Mouse (Mus musculus): Measurements from ENCODE around the gene Zfp462. TPM values are rescaled to one million over a fixed set of nuclear protein-coding genes. Genes with fewer than 3 reads are reported as not detected.
A peak's percentile ranks its signal among the peaks of the same experiment; 100 is the strongest.

Zfp462 gene
- total RNA-seq, 2 experiments from 2014 or later = 20.9 to 27.4 TPM

DNA sequence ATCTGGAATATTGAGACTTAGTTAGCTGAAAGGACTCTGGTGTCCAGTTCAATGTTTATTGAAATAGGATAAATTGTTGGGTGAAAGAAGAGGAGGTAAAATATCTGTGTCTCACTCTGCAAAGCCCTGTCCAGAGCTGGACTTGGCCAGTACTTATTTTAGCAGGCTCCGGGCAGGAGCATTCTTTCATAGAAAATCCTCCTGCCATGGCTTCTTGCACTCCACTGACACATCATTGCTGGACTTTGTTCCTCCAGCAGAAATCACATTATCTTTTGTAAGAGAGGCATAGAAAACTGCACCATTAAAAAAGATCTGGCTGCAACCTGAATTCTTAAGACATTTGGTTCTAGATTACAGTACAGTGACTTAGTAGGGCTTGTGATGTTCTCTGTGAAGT is 61.2 kb downstream of the Zfp462 start:
- Histone ChIP-seq H3K4me3 (peak overlapping the region; percentile 60), H3K27ac (peak overlapping the region; percentile 90)
- no peak for TF ChIP-seq CTCF (IDR thresholded peaks at IDR 0.05)
- DNase-seq = no peak
- intact Hi-C loops (cut with DNase I) = no loop called here

- no peak for DNase-seq
- H3K4me3 ChIP-seq = no peak overlapping the region
- intact Hi-C loops (cut with DNase I) = no loop called here
- H3K27ac ChIP-seq = no peak overlapping the region
- TF ChIP-seq CTCF (IDR thresholded peaks at IDR 0.05) = no peak
These were observed 63.8 kb downstream of the Zfp462 start for GRCm38 (mm10) chr4:55008616-55009015.

- TF ChIP-seq CTCF (IDR thresholded peaks at IDR 0.05) = no peak; the same call in 1 of the 2 replicates
- no peak overlapping the region for H3K27ac ChIP-seq
- DNase-seq = no peak
- intact Hi-C loops (cut with DNase I) = no loop called here
- H3K4me3 ChIP-seq = no peak overlapping the region
These were observed 66.5 kb downstream of the Zfp462 start for GRCm38 (mm10) chr4:55011391-55011790.

GRCm38 (mm10) chr4:55013563-55014248 is 68.9 kb downstream of the Zfp462 start:
- intact Hi-C loops (cut with DNase I) = no loop called here
- TF ChIP-seq CTCF (IDR thresholded peaks at IDR 0.05) = no peak
- Histone ChIP-seq H3K27ac (no peak overlapping the region), H3K4me3 (no peak overlapping the region)
- peak; percentile 53 for DNase-seq

- no peak for TF ChIP-seq CTCF (IDR thresholded peaks at IDR 0.05)
- no peak overlapping the region for H3K4me3 ChIP-seq
- no peak for DNase-seq
- no peak overlapping the region for H3K27ac ChIP-seq
- intact Hi-C loops (cut with DNase I) = no loop called here
These were observed 70.0 kb downstream of the Zfp462 start for GRCm38 (mm10) chr4:55014731-55015463.

DNA sequence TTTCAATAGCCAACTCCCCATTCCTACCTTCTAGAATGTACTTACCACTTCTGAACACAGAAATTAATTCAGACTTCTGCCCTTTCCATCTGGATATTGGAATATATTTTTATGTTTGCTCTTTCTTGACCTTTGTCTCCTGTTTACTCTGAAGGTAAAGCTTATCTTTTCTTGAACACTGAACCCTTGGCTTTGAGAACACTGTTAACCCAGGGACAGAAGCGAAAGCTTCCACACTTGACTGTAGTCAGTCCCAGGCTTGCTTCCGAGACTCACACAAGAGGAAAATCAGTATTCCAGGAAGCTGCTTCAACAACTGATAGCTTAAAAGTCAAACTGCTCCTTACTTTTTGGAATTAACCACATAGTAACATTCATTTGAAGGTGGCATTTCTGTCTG is 70.7 kb downstream of the Zfp462 start:
- no peak overlapping the region for H3K4me3 ChIP-seq
- DNase-seq = no peak
- intact Hi-C loops (cut with DNase I) = no loop called here
- no peak overlapping the region for H3K27ac ChIP-seq
- no peak for TF ChIP-seq CTCF (IDR thresholded peaks at IDR 0.05)

- intact Hi-C loops (cut with DNase I) = no loop called here
- Histone ChIP-seq H3K27ac (peak overlapping the region; percentile 71), H3K4me3 (no peak overlapping the region)
- DNase-seq = peak; percentile 73
- TF ChIP-seq CTCF (IDR thresholded peaks at IDR 0.05) = no peak
These were observed 81.3 kb downstream of the Zfp462 start for GRCm38 (mm10) chr4:55026109-55026646.

DNA sequence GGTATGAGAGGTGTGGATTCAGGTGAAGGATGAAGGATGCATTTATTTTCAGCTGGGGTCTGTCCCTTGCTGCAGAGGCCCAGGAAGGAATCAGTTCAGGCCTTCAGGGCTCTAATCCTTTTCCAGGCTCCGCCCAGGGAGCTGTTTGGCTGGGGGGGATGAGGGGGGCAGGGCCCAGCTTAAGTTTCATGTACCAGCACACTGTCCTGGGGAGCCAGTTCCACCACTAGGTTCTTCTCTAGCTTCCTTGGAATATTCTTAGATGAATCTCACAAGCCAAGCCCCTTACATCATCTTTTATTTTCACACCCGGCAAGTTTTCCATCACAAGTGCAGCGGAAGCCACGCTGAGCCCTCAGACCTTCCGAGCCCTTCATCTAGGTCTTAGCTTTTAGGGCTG is 85.6 kb downstream of the Zfp462 start:
- peak; percentile 73 for DNase-seq
- TF ChIP-seq CTCF (IDR thresholded peaks at IDR 0.05) = peak; percentile 25; the same call in 1 of the 2 replicates
- H3K4me3 ChIP-seq = peak overlapping the region; percentile 22
- intact Hi-C loops (cut with DNase I) = loop anchor here (5.0 to 10.0 kb wide), 2 partner anchors 83 to 134 kb away; partner anchors contain the start of gene Zfp462
- H3K27ac ChIP-seq = peak overlapping the region; percentile 83

DNA sequence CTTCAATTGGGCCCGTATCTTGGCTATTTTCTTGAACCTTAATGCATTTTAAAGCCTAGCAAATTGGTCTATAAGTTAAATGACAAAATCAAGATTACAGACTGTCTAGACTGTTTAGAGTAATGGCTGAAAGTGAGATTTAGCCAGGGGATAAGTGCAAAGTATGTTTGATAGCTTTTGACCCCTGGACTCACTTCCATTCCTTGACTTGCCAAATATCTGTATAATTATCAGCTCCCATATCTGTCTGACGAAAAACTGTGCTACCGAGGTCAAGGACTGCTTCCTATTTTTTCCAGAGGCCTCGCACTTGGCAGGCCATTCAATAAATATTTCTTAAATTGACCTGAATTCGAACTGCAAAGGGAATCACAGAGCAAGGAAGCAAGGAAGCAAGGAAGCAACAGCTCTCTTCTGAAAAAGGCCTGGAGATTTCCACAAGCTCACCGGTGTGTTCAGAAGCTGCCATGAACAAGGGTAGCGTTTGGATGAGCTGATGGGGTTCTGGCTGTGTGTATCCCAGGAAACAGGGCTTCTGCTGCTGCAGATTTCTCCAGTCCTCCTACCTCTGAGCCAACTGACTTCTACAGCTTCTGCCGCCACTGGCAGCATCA is 87.6 kb downstream of the Zfp462 start:
- intact Hi-C loops (cut with DNase I) = loop anchor here (5.0 to 10.0 kb wide), 2 partner anchors 85 to 132 kb away; partner anchors contain the start of gene Zfp462
- H3K27ac ChIP-seq = peak overlapping the region; percentile 40; the same call in 1 of the 2 replicates
- no peak for DNase-seq
- no peak for TF ChIP-seq CTCF (IDR thresholded peaks at IDR 0.05)
- H3K4me3 ChIP-seq = no peak overlapping the region

DNA sequence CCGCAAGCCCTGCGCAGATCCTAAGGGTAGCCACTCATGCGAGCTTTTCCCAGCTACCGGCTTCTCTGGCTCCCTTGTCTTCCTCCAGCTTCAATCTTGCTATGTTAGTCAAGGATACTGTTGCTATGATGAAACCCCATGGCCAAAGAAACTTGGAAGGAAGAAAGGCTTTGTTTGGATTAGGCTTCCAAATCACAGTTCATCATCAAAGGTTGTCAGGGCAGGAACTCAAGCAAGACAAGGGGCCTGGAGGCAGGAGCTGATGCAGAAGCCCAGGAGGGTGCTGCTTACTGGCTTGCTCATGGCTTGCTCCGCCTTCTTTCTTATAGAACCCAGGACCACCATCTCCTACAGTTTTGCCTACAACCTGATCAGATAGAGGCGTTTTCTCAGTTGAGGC is 88.6 kb downstream of the Zfp462 start:
- H3K27ac ChIP-seq = no peak overlapping the region
- intact Hi-C loops (cut with DNase I) = loop anchor here (5.0 to 10.0 kb wide), 2 partner anchors 86 to 131 kb away; partner anchors contain the start of gene Zfp462
- DNase-seq = no peak
- H3K4me3 ChIP-seq = no peak overlapping the region
- no peak for TF ChIP-seq CTCF (IDR thresholded peaks at IDR 0.05)

DNA sequence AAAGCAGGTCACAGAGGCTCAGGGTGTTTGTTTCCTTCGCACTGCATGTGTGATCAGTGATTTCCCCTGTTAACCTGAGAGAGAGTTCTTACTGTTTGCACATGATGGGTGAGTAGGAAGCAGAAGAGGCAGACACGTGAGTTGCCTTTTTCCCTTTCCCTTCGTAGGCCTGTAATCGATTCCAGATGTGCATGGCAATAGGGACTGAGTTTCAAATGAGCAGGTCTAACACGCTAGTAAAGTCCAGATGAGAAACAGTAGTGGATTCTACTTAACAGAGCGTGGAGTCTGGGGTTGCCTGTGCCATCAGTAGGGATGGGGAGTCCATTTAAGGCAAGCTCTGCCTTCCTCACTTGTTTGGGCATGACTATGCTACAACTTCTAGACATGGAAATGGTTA is 93.3 kb downstream of the Zfp462 start:
- TF ChIP-seq CTCF (IDR thresholded peaks at IDR 0.05) = no peak
- intact Hi-C loops (cut with DNase I) = loop anchor here (10.0 kb wide), 1 partner anchor 127 kb away; no protein-coding TSS in a partner anchor

DNA sequence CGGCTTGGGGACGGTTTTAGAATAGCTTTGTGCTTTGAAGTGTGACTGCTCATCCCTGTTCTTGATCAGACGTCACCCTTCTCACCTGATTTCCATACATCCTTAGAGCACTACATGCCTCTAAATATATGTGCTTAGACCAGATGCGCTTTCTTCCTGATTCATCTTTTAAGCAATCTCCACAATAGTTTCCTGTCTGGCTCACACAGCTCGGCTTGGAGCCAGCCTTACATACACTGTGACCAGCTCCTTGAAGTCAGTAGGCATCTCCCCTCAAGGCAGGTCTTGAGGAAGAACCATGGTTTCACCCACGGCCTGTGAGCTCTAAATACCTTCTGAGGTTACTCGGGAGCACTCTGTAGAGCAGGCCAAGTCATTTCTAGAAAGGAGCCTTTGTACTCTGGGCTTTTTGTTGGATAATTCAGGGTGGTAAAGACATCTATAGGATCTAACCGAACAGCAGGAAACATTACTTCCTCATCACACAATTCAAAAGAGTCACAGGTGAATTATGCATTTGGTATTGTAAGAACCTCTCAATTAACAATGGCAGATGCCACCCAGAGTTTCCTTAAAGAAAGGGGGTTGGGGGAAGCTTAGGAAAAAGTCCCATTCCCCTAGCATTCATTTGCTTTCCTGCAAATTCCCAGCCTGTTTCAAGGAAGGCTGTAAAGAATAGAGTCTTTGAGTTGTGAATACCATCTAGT is 95.6 kb downstream of the Zfp462 start:
- TF ChIP-seq CTCF (IDR thresholded peaks at IDR 0.05) = no peak
- intact Hi-C loops (cut with DNase I) = no loop called here

More for the DNA sequence above, 93.3 kb downstream of the Zfp462 start:
- Histone ChIP-seq H3K27ac (no peak overlapping the region), H3K4me3 (no peak overlapping the region)
- DNase-seq = no peak

More for the DNA sequence above, 95.6 kb downstream of the Zfp462 start:
- DNase-seq = no peak
- H3K4me3 ChIP-seq = no peak overlapping the region
- no peak overlapping the region for H3K27ac ChIP-seq

Data from gastrocnemius, adult 2 months (tissue).